Mouse (Mus musculus) forebrain, embryonic 14.5 days (tissue): ENCODE data around the gene Edem1. TPM values are rescaled to one million over a fixed set of nuclear protein-coding genes. Genes with fewer than 3 reads are reported as not detected.

Source experiments
- ATAC-seq: fragments of 200-750 bp; cut with Nextera tagmentation; 2 replicates; pipeline ENCODE4 v1.8.0; 2017; ENCODE audit warnings: mild to moderate bottlenecking, moderate library complexity
- DNase-seq: peaks from one replicate; pipeline ENCODE4 v3.0.0-alpha.2; 2015; ENCODE audit warnings: low spot score
- H3K27ac ChIP-seq: fragments of 300-500 bp; sonication (generic); 2 replicates; pipeline ENCODE4 v1.5.1; 2014; ENCODE audit warnings: low read depth, mild to moderate bottlenecking, control low read depth, low read length, moderate library complexity
- H3K27me3 ChIP-seq: fragments of 300-500 bp; sonication (generic); replicated peaks from 2 replicates; pipeline ENCODE4 v1.6.1; 2014; ENCODE audit warnings: low read length, control low read depth, mixed read lengths; ENCODE audit not compliant: control insufficient read depth, insufficient read depth
- H3K36me3 ChIP-seq: fragments of 300-500 bp; sonication (generic); 2 replicates; pipeline ENCODE4 v1.6.1; 2014; ENCODE audit warnings: low read length, control low read depth; ENCODE audit not compliant: control insufficient read depth, insufficient read depth
- H3K4me1 ChIP-seq: fragments of 300-500 bp; sonication (generic); 2 replicates; pipeline ENCODE4 v1.6.1; 2014; ENCODE audit warnings: antibody characterized with exemption, low read length, control low read depth; ENCODE audit not compliant: control insufficient read depth, insufficient read depth
- H3K4me2 ChIP-seq: fragments of 300-500 bp; sonication (generic); 2 replicates; pipeline ENCODE4 v1.6.1; 2014; ENCODE audit warnings: mild to moderate bottlenecking, control low read depth, low read length
- H3K4me3 ChIP-seq: fragments of 300-500 bp; sonication (generic); 2 replicates; pipeline ENCODE4 v1.5.1; 2014; ENCODE audit warnings: low read depth, low read length, control low read depth
- H3K9ac ChIP-seq: fragments of 300-500 bp; sonication (generic); 2 replicates; pipeline ENCODE4 v1.6.1; 2014; ENCODE audit warnings: mild to moderate bottlenecking, low read length, control low read depth, moderate library complexity
- H3K9me3 ChIP-seq: fragments of 300-500 bp; sonication (generic); replicated peaks from 2 replicates; pipeline ENCODE4 v1.6.1; 2016; ENCODE audit warnings: low read length, control low read depth, mixed read lengths; ENCODE audit not compliant: control insufficient read depth
- WGBS: fragments of 180-500 bp; shearing (Covaris S2); extraction: QIAGEN DNeasy Blood & Tissue Kit; methylation state at CpG from one replicate; pipeline ENCODE4 v1.1.7; 2014; 5-methylcytosine and 5-hydroxymethylcytosine counted together
- polyA plus RNA-seq: library from polyadenylated mRNA; unstranded; fragments of >200 nt; fragmentation: Nextera tagmentation; extraction: Ambion mirVana; gene quantifications from 2 replicates; pipeline ENCODE4 v1.2.1, GENCODE M21; 2014

Gene Edem1
- 7.5 and 11.4 TPM in 2 replicates for polyA plus RNA-seq

GRCm38 (mm10) chr6:108828234-108828868, at the start of gene Edem1:
TSS of gene Edem1 (plus strand) at chr6:108828641.
- ATAC-seq = peak; percentile 97
- under 1% methylated on average over 67 of the region's 67 CpGs for WGBS
- no peaks in the 10 kb centered on the region for H3K9me3 ChIP-seq
- peak within 1 kb of the TSS; percentile 76 for H3K4me2 ChIP-seq
- no peaks in the 10 kb centered on the region for H3K27me3 ChIP-seq
- peak within 1 kb of the TSS; percentile 44 for H3K27ac ChIP-seq
- peak; percentile 96 for DNase-seq
- peak within 1 kb of the TSS; percentile 87 for H3K4me3 ChIP-seq
- H3K9ac ChIP-seq = peak within 1 kb of the TSS; percentile 92
- peaks cover 8% of the 10 kb centered on the region; the same call in 1 of the 2 replicates for H3K36me3 ChIP-seq
- peaks cover 10% of the 10 kb centered on the region for H3K4me1 ChIP-seq

GRCm38 (mm10) chr6:108781865-108782264, 46.6 kb upstream of the Edem1 start:
- Histone ChIP-seq H3K36me3 (no peaks in the 10 kb centered on the region), H3K4me2 (no peak overlapping the region), H3K4me3 (no peak overlapping the region), H3K4me1 (peaks cover 13% of the 10 kb centered on the region), H3K9me3 (no peaks in the 10 kb centered on the region), H3K27me3 (no peaks in the 10 kb centered on the region), H3K27ac (no peak overlapping the region), H3K9ac (no peak overlapping the region)
- no peak for ATAC-seq
- WGBS = 70% methylated on average over 6 of the region's 6 CpGs
- DNase-seq = no peak

GRCm38 (mm10) chr6:108782526-108783183, 45.8 kb upstream of the Edem1 start, which contains the start of gene Arl8b:
TSS of gene Arl8b (plus strand) at chr6:108783099.
- H3K27ac ChIP-seq = peak within 1 kb of the TSS; percentile 79
- no peaks in the 10 kb centered on the region for H3K27me3 ChIP-seq
- peak within 1 kb of the TSS; percentile 84 for H3K9ac ChIP-seq
- DNase-seq = peak; percentile 97
- 12% methylated on average over 32 of the region's 36 CpGs for WGBS
- ATAC-seq = peak; percentile 97
- no peaks in the 10 kb centered on the region for H3K9me3 ChIP-seq
- H3K4me2 ChIP-seq = peak within 1 kb of the TSS; percentile 83
- peaks cover 13% of the 10 kb centered on the region for H3K4me1 ChIP-seq
- H3K36me3 ChIP-seq = no peaks in the 10 kb centered on the region
- peak within 1 kb of the TSS; percentile 63 for H3K4me3 ChIP-seq

GRCm38 (mm10) chr6:108783184-108783881, 45.1 kb upstream of the Edem1 start:
- Histone ChIP-seq H3K4me2 (peak overlapping the region; percentile 83), H3K27me3 (no peaks in the 10 kb centered on the region), H3K36me3 (no peaks in the 10 kb centered on the region), H3K4me1 (peaks cover 13% of the 10 kb centered on the region), H3K27ac (peak overlapping the region; percentile 79), H3K4me3 (peak overlapping the region; percentile 63), H3K9ac (peak overlapping the region; percentile 84), H3K9me3 (no peaks in the 10 kb centered on the region)
- peak; percentile 54 for DNase-seq
- peak; percentile 79 for ATAC-seq
- under 1% methylated on average over 57 of the region's 57 CpGs for WGBS

- no peak for DNase-seq
- Histone ChIP-seq H3K27me3 (no peaks in the 10 kb centered on the region), H3K4me3 (peak overlapping the region; percentile 63), H3K4me2 (peak overlapping the region; percentile 83), H3K9me3 (no peaks in the 10 kb centered on the region), H3K27ac (no peak overlapping the region), H3K4me1 (peaks cover 13% of the 10 kb centered on the region), H3K9ac (peak overlapping the region; percentile 84), H3K36me3 (no peaks in the 10 kb centered on the region)
- WGBS = 42% methylated on average over 11 of the region's 11 CpGs
- no peak for ATAC-seq
Measured at GRCm38 (mm10) chr6:108784056-108784455, 44.4 kb upstream of the Edem1 start.

- no peaks in the 10 kb centered on the region for H3K27me3 ChIP-seq
- no peaks in the 10 kb centered on the region for H3K36me3 ChIP-seq
- ATAC-seq (no peak), DNase-seq (no peak)
- H3K9me3 ChIP-seq = no peaks in the 10 kb centered on the region
- H3K9ac ChIP-seq = peak overlapping the region; percentile 84; the same call in 1 of the 2 replicates
- H3K4me2 ChIP-seq = peak overlapping the region; percentile 83
- no peak overlapping the region for H3K4me3 ChIP-seq
- H3K27ac ChIP-seq = no peak overlapping the region
- WGBS = 81% methylated on average over 5 of the region's 5 CpGs
- H3K4me1 ChIP-seq = peaks cover 13% of the 10 kb centered on the region
Measured at GRCm38 (mm10) chr6:108784796-108785195, 43.6 kb upstream of the Edem1 start.

GRCm38 (mm10) chr6:108785551-108785950, 42.9 kb upstream of the Edem1 start:
- Histone ChIP-seq H3K9me3 (no peaks in the 10 kb centered on the region), H3K4me3 (no peak overlapping the region), H3K36me3 (no peaks in the 10 kb centered on the region), H3K9ac (no peak overlapping the region), H3K4me2 (no peak overlapping the region), H3K27me3 (no peaks in the 10 kb centered on the region), H3K27ac (no peak overlapping the region), H3K4me1 (peaks cover 13% of the 10 kb centered on the region)
- WGBS = 89% methylated on average over 3 of the region's 3 CpGs
- ATAC-seq (no peak), DNase-seq (no peak)

- no peaks in the 10 kb centered on the region for H3K9me3 ChIP-seq
- DNase-seq = no peak
- no peak overlapping the region for H3K4me3 ChIP-seq
- no peaks in the 10 kb centered on the region for H3K4me1 ChIP-seq
- H3K9ac ChIP-seq = no peak overlapping the region
- no peaks in the 10 kb centered on the region for H3K36me3 ChIP-seq
- no peak for ATAC-seq
- H3K4me2 ChIP-seq = no peak overlapping the region
- WGBS = 89% methylated on average over 5 of the region's 5 CpGs
- H3K27ac ChIP-seq = no peak overlapping the region
- no peaks in the 10 kb centered on the region for H3K27me3 ChIP-seq
Measured at GRCm38 (mm10) chr6:108791498-108791897, 36.9 kb upstream of the Edem1 start.
